Mouse (Mus musculus) ES-Bruce4 (cell line): ENCODE measurements around the gene Chchd2. TPM values are rescaled to one million over a fixed set of nuclear protein-coding genes. Genes with fewer than 3 reads are reported as not detected.

Experiments used
- H3K27ac ChIP-seq: 2 replicates; pipeline ENCODE4 v1.5.1; 2012; ENCODE audit warnings: low read length, inconsistent platforms; ENCODE audit not compliant: insufficient read depth
- H3K27me3 ChIP-seq: 2 replicates; pipeline ENCODE4 v1.6.1; 2012; ENCODE audit warnings: mild to moderate bottlenecking, low read length, inconsistent platforms; ENCODE audit not compliant: control insufficient read depth, poor library complexity, insufficient read depth, severe bottlenecking
- H3K36me3 ChIP-seq: 2 replicates; pipeline ENCODE4 v1.6.1; 2012; ENCODE audit warnings: inconsistent platforms, mild to moderate bottlenecking, low read length, moderate library complexity; ENCODE audit not compliant: control insufficient read depth, poor library complexity, insufficient read depth, severe bottlenecking
- H3K4me1 ChIP-seq: one replicate; pipeline ENCODE4 v1.8.1; 2011; ENCODE audit warnings: low read length; ENCODE audit not compliant: control insufficient read depth, insufficient read depth
- H3K4me3 ChIP-seq: 2 replicates; pipeline ENCODE4 v1.5.1; 2011; ENCODE audit warnings: low read depth, mild to moderate bottlenecking, low read length
- H3K9ac ChIP-seq: 2 replicates; pipeline ENCODE4 v1.6.1; 2012; ENCODE audit warnings: low read depth, mild to moderate bottlenecking, inconsistent platforms; ENCODE audit not compliant: poor library complexity, severe bottlenecking
- H3K9me3 ChIP-seq: replicated peaks from 2 replicates; pipeline ENCODE4 v1.6.1; 2012; ENCODE audit warnings: mild to moderate bottlenecking, low read length, inconsistent platforms; ENCODE audit not compliant: control insufficient read depth, poor library complexity, insufficient read depth, severe bottlenecking
- CTCF ChIP-seq: IDR thresholded peaks from one replicate; pipeline ENCODE4 v1.8.1; 2011; ENCODE audit warnings: low read depth, low read length
- EP300 ChIP-seq: IDR thresholded peaks from 2 replicates; pipeline ENCODE4 v1.6.1; 2011; ENCODE audit warnings: low read depth, low read length; ENCODE audit not compliant: insufficient read depth
- POLR2A ChIP-seq: IDR thresholded peaks from one replicate; pipeline ENCODE4 v1.8.1; 2011; ENCODE audit warnings: low read length; ENCODE audit not compliant: insufficient read depth
- polyA plus RNA-seq: library from polyadenylated mRNA; stranded (reverse); fragments of >200 nt; gene quantifications from 2 replicates; pipeline ENCODE4 v1.2.4, GENCODE M21; 2011; ENCODE audit warnings: low read depth; ENCODE audit not compliant: missing spikeins, insufficient read depth, insufficient read length

Chchd2 gene
- polyA plus RNA-seq, 1 experiment, result 340 TPM

DNA sequence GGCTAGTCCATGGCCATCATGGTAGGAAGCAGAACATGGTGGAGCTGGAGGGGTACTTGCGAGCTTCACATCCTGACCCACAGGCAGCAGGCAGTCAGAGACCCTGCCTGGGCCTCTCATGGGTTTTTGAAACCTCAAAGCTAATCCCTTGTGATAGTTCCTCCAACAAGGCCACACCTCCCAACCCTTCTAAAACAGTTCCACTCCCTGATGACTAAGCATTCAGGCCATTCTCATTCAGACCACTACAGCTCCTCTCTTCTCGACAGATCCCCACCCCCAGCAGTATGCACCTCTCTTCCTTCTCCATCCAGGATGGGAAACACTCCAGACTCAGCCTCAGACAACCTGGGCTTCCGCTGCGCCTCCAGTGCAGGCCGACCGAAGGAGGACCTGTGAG, 24.9 kb downstream of the Chchd2 start:
- H3K27ac ChIP-seq, result no peak overlapping the region
- no peak overlapping the region for H3K9ac ChIP-seq
- TF ChIP-seq CTCF (no peak), EP300 (no peak), POLR2A (no peak)
- H3K4me3 ChIP-seq, result no peak overlapping the region
- H3K27me3 ChIP-seq, result no peaks in the 10 kb centered on the region
- no peaks in the 10 kb centered on the region for H3K9me3 ChIP-seq
- no peaks in the 10 kb centered on the region for H3K4me1 ChIP-seq
- peaks cover 22% of the 10 kb centered on the region for H3K36me3 ChIP-seq

DNA sequence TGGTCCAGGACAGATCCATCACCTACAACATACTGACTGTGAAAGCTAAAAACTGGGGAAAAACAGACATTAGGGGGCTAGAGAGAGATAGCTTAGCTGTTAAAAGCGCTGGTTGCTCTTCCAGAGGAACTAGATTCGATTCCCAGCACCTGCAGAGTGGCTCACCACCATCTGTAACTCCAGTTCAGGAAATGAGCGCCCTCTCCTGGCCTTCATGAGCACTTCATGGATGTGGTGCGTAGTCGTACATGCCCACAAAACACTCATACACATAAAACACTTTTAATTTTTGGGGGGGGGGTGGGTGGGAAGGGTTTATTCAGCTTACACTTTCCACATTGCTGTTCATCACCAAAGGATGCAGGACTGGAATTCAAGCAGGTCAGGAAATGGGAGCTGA, 30.9 kb downstream of the Chchd2 start:
- H3K27me3 ChIP-seq, result no peaks in the 10 kb centered on the region
- no peak overlapping the region for H3K27ac ChIP-seq
- H3K36me3 ChIP-seq, result peaks cover 25% of the 10 kb centered on the region
- peak; percentile 61 for TF ChIP-seq CTCF
- TF ChIP-seq POLR2A, result no peak
- no peaks in the 10 kb centered on the region for H3K9me3 ChIP-seq
- H3K4me3 ChIP-seq, result no peak overlapping the region
- no peak overlapping the region for H3K9ac ChIP-seq
- H3K4me1 ChIP-seq, result no peaks in the 10 kb centered on the region

DNA sequence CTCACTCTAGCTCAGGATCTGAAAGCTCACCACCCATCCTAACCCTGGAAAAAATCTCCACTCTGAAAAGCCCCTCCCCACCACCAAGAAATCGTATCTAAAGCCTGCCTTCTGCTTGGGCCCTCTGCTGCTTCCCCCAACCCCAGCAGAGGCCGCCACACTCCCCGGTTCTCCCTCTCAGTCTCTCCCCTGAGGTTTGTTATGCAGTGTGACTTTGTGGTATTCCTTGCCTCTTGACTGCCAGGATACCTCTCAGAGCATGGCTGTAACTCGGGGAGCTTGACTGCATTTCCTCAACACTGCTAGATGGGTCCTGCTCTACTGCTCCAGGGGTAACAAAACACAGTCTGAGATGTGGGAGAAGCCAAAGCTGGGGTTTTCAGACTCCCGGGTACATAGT, 32.1 kb downstream of the Chchd2 start:
- Histone ChIP-seq H3K36me3 (peaks cover 21% of the 10 kb centered on the region), H3K9me3 (no peaks in the 10 kb centered on the region), H3K9ac (no peak overlapping the region), H3K4me3 (no peak overlapping the region), H3K4me1 (no peaks in the 10 kb centered on the region), H3K27me3 (no peaks in the 10 kb centered on the region), H3K27ac (no peak overlapping the region)
- no peak for TF ChIP-seq POLR2A
- peak; percentile 34 for TF ChIP-seq CTCF

DNA sequence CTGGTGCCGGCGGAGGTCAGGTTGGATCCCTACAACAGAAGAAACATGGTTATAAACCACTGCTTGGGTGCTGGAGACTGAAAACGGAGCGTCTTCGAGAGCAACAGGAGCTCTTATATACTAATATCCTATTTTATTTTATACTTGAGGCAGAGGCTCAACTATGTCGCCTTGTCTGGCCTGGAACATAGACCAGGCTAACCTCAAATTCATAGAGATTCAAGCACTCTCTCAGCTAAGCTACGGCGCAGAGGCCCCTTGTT, 39.8 kb downstream of the Chchd2 start:
- no peak for TF ChIP-seq EP300
- TF ChIP-seq POLR2A, result no peak
- no peak for TF ChIP-seq CTCF
- H3K27ac ChIP-seq, result no peak overlapping the region

DNA sequence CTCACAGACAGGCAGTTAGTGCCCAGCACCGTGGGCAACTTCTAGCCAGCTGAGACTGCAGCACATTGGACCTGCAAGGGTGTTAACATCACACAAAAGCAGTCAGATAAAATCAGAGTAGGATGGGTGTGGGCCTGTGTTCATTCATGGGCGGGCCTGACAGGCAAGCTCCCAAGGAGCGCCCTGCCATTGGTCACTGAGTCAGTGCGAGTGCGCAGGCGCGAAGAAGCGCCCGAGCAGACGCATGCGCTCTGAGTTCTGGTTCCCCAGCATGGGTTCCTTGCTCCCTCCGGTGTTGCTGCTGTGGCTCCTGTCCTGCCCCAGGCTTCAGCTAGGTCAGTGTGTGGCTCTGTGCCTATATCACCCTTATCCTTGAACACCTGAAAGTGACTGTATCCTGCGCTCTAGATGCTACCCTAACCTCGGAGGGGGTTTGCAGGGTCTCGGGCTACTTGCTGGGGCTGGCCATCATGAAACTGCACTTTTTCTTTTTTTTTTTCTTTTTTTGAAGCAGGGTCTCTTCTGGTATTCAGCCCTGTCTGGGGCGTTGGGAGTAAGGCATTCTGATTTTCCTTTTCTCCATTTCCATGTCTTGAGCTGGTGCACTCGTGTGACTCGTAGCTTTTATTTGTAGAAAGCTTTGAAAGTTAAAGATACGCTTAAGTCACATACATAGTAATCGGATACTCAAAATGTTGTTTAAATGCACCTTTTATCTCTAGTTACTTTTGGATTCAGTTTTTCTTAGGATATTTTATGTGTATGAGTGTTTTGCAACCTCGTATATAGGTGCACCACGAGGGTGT, 40.3 kb downstream of the Chchd2 start, which contains the start of gene Sumf2:
Sumf2 (plus strand) TSS at position 235 of the 806 bp plus-strand sequence.
- peak within 1 kb of the TSS; percentile 65 for H3K27ac ChIP-seq
- TF ChIP-seq POLR2A (peak; percentile 97), CTCF (no peak)
- peaks cover 24% of the 10 kb centered on the region for H3K36me3 ChIP-seq
- H3K9ac ChIP-seq, result peak within 1 kb of the TSS; percentile 77
- no peaks in the 10 kb centered on the region for H3K4me1 ChIP-seq
- H3K27me3 ChIP-seq, result no peaks in the 10 kb centered on the region
- H3K4me3 ChIP-seq, result peak within 1 kb of the TSS; percentile 98
- no peaks in the 10 kb centered on the region; the same call in 1 of the 2 replicates for H3K9me3 ChIP-seq

More for the DNA sequence above, 39.8 kb downstream of the Chchd2 start:
- Histone ChIP-seq H3K27me3 (no peaks in the 10 kb centered on the region), H3K4me3 (peak overlapping the region; percentile 98), H3K4me1 (no peaks in the 10 kb centered on the region), H3K9me3 (no peaks in the 10 kb centered on the region; the same call in 1 of the 2 replicates), H3K36me3 (peaks cover 24% of the 10 kb centered on the region), H3K9ac (peak overlapping the region; percentile 77)

DNA sequence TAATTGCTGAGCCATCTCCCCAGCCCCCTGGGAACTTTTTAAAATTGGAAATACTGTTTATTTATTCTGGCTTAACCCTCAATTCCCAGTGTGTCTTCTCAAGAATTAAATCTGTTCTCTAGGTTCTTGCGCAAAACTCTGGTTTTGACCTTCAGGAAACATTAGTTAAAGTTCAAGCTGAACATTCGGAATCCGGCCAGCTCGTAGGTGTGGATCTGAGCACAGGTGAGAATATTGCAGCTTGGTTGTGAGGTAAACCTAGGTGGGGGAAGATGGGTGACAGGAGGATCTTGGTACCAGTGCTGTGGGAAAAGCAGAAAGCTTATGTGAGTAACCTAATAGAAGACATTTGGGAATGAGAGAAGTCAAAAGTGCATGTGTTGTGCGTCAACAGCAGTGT, 42.4 kb downstream of the Chchd2 start:
- TF ChIP-seq POLR2A (no peak), EP300 (no peak), CTCF (no peak)
- Histone ChIP-seq H3K9me3 (no peaks in the 10 kb centered on the region; the same call in 1 of the 2 replicates), H3K9ac (no peak overlapping the region), H3K36me3 (peaks cover 24% of the 10 kb centered on the region), H3K4me3 (no peak overlapping the region), H3K27ac (0 out of 2 replicates have a peak overlapping the region, but pooled peaks have one; percentile 15), H3K27me3 (no peaks in the 10 kb centered on the region), H3K4me1 (no peaks in the 10 kb centered on the region)

Other genes starting within 250 kb of the Chchd2 start
- gene Zfp11, start 217.4 kb downstream of the Chchd2 start, polyA plus RNA-seq, result 4.1 TPM in 2 replicates
- gene Sept14, start 179.0 kb downstream of the Chchd2 start, polyA plus RNA-seq, result not detected in 2 replicates
- gene Mrps17, start 172.0 kb downstream of the Chchd2 start, polyA plus RNA-seq, result 76.4 and 94.7 TPM in 2 replicates
- 34.9 and 38.0 TPM in 2 replicates for gene Nipsnap2, start 162.4 kb downstream of the Chchd2 start, polyA plus RNA-seq
- 28.7 and 31.4 TPM in 2 replicates for gene Psph, start 100.0 kb downstream of the Chchd2 start, polyA plus RNA-seq
- 58.6 and 61.0 TPM in 2 replicates for gene Sumf2, start 40.5 kb downstream of the Chchd2 start, polyA plus RNA-seq
- 12.9 and 13.1 TPM in 2 replicates for gene Zbed5, start 8.3 kb upstream of the Chchd2 start, polyA plus RNA-seq
- 5.4 and 6.1 TPM in 2 replicates for gene Phkg1, start 11.1 kb upstream of the Chchd2 start, polyA plus RNA-seq
- 1.3 and 4.3 TPM in 2 replicates for gene Nupr1l, start 21.1 kb upstream of the Chchd2 start, polyA plus RNA-seq
- 72.6 and 73.3 TPM in 2 replicates for gene Vkorc1l1, start 54.5 kb upstream of the Chchd2 start, polyA plus RNA-seq
- gene Gusb, start 115.6 kb upstream of the Chchd2 start, polyA plus RNA-seq, result 11.5 and 13.3 TPM in 2 replicates
- 60.7 and 63.4 TPM in 2 replicates for gene Asl, start 141.8 kb upstream of the Chchd2 start, polyA plus RNA-seq
- 25.7 and 30.0 TPM in 2 replicates for gene Crcp, start 141.8 kb upstream of the Chchd2 start, polyA plus RNA-seq
- 35.6 and 44.8 TPM in 2 replicates for gene Tpst1, start 185.9 kb upstream of the Chchd2 start, polyA plus RNA-seq